Mouse (Mus musculus) large intestine, adult 2 months (tissue): ENCODE results near the gene Myom1. TPM values are rescaled to one million over a fixed set of nuclear protein-coding genes. Genes with fewer than 3 reads are reported as not detected.
"Not testable (repeated sequence)": the region's sequence is repeated elsewhere in the genome, so short reads cannot be mapped to it uniquely, and the experiment has no call there.

Source experiments
- DNase-seq: peaks from one replicate; pipeline ENCODE4 v3.0.0-alpha.2; 2012; ENCODE audit warnings: low read depth, low spot score
- WGBS: fragments of 180-500 bp; shearing (Covaris S2); methylation state at CpG from one replicate; pipeline ENCODE4 v1.1.7; 2018; 5-methylcytosine and 5-hydroxymethylcytosine counted together
- polyA plus RNA-seq: library from polyadenylated mRNA; depleted of rRNA; stranded (reverse); fragments of >200 nt; gene quantifications from 2 replicates; pipeline ENCODE4 v1.2.3, GENCODE M21; 2012; rRNA removed

Myom1 gene
- polyA plus RNA-seq = 7.3 and 10.8 TPM in 2 replicates

GRCm38 (mm10) chr17:71002081-71002743 lies at the start of gene Myom1:
Gene Myom1 (plus strand): TSS chr17:71002633.
- DNase-seq = peak; percentile 80
- WGBS = under 1% methylated on average over 65 of the region's 65 CpGs

GRCm38 (mm10) chr17:70963546-70963945 lies 38.9 kb upstream of the Myom1 start:
- DNase-seq = not testable (repeated sequence)
- 71% methylated on average over 13 of the region's 13 CpGs for WGBS

GRCm38 (mm10) chr17:70965281-70965680 lies 37.2 kb upstream of the Myom1 start:
- 82% methylated on average over 2 of the region's 2 CpGs for WGBS
- no peak for DNase-seq

GRCm38 (mm10) chr17:70966126-70966525 lies 36.3 kb upstream of the Myom1 start:
- no peak for DNase-seq
- WGBS = 90% methylated on average over 7 of the region's 7 CpGs

GRCm38 (mm10) chr17:70967191-70967590 lies 35.2 kb upstream of the Myom1 start:
- 55% methylated on average over 9 of the region's 9 CpGs for WGBS
- no peak for DNase-seq

GRCm38 (mm10) chr17:70967646-70968045 lies 34.8 kb upstream of the Myom1 start:
- no peak for DNase-seq
- 53% methylated on average over 12 of the region's 12 CpGs for WGBS

- WGBS = 9% methylated on average over 8 of the region's 8 CpGs
- peak; percentile 56 for DNase-seq
These were observed 33.7 kb upstream of the Myom1 start for GRCm38 (mm10) chr17:70968606-70969191.

- DNase-seq = no peak
- 80% methylated on average over 11 of the region's 11 CpGs for WGBS
These were observed 31.2 kb upstream of the Myom1 start for GRCm38 (mm10) chr17:70971206-70971605.

GRCm38 (mm10) chr17:70973398-70973797 lies 29.0 kb upstream of the Myom1 start:
- DNase-seq = no peak
- 82% methylated on average over 9 of the region's 9 CpGs for WGBS

- not testable (repeated sequence) for DNase-seq
- WGBS = 87% methylated on average over 14 of the region's 14 CpGs
These were observed 28.4 kb upstream of the Myom1 start for GRCm38 (mm10) chr17:70974065-70974464.

- 89% methylated on average over 6 of the region's 6 CpGs for WGBS
- no peak for DNase-seq
These were observed 24.6 kb upstream of the Myom1 start for GRCm38 (mm10) chr17:70977799-70978198.

GRCm38 (mm10) chr17:70979345-70980223 lies 22.8 kb upstream of the Myom1 start:
- no peak for DNase-seq
- 77% methylated on average over 20 of the region's 20 CpGs for WGBS

GRCm38 (mm10) chr17:70985501-70986354 lies 16.7 kb upstream of the Myom1 start:
- 56% methylated on average over 15 of the region's 15 CpGs for WGBS
- DNase-seq = peak; percentile 62

- WGBS = 27% methylated on average over 6 of the region's 6 CpGs
These were observed 16.1 kb upstream of the Myom1 start for GRCm38 (mm10) chr17:70986355-70986740.

GRCm38 (mm10) chr17:70986831-70987660 lies 15.4 kb upstream of the Myom1 start:
- DNase-seq = no peak
- 24% methylated on average over 15 of the region's 15 CpGs for WGBS

More at GRCm38 (mm10) chr17:70986355-70986740, 16.1 kb upstream of the Myom1 start:
- DNase-seq = no peak

GRCm38 (mm10) chr17:70988337-70988767 lies 14.1 kb upstream of the Myom1 start:
- 27% methylated on average over 12 of the region's 12 CpGs for WGBS
- DNase-seq = peak; percentile 75

GRCm38 (mm10) chr17:70989430-70989829 lies 13.0 kb upstream of the Myom1 start:
- WGBS = 6% methylated on average over 8 of the region's 8 CpGs
- DNase-seq = no peak

GRCm38 (mm10) chr17:70989991-70990390 lies 12.4 kb upstream of the Myom1 start:
- WGBS = under 1% methylated on average over 24 of the region's 24 CpGs

More at GRCm38 (mm10) chr17:70989991-70990390, 12.4 kb upstream of the Myom1 start:
- DNase-seq = no peak
